Mouse (Mus musculus) neural tube, embryonic 14.5 days (tissue): ENCODE results near the gene Pcdh15. TPM values are rescaled to one million over a fixed set of nuclear protein-coding genes. Genes with fewer than 3 reads are reported as not detected.

Experiments used
- ATAC-seq: fragments of 200-750 bp; cut with Nextera tagmentation; 2 replicates; pipeline ENCODE4 v1.8.0; 2017; ENCODE audit warnings: low read depth, mild to moderate bottlenecking, moderate TSS enrichment, moderate library complexity
- H3K27ac ChIP-seq: fragments of 300-500 bp; sonication (generic); 2 replicates; pipeline ENCODE4 v1.5.1; 2014; ENCODE audit warnings: low read depth, mild to moderate bottlenecking, control low read depth, low read length, moderate library complexity, mixed read lengths
- H3K27me3 ChIP-seq: fragments of 300-500 bp; sonication (generic); 2 replicates; pipeline ENCODE4 v1.6.1; 2014; ENCODE audit warnings: low read length; ENCODE audit not compliant: control insufficient read depth, insufficient read depth
- H3K36me3 ChIP-seq: fragments of 300-500 bp; sonication (generic); 2 replicates; pipeline ENCODE4 v1.6.1; 2014; ENCODE audit warnings: low read length, mixed read lengths; ENCODE audit not compliant: control insufficient read depth, insufficient read depth
- H3K4me1 ChIP-seq: fragments of 300-500 bp; sonication (generic); 2 replicates; pipeline ENCODE4 v1.6.1; 2014; ENCODE audit warnings: low read length; ENCODE audit not compliant: control insufficient read depth, insufficient read depth
- H3K4me2 ChIP-seq: fragments of 300-500 bp; sonication (generic); 2 replicates; pipeline ENCODE4 v1.6.1; 2014; ENCODE audit warnings: mild to moderate bottlenecking, low read depth, low read length, control low read depth
- H3K4me3 ChIP-seq: fragments of 300-500 bp; sonication (generic); 2 replicates; pipeline ENCODE4 v1.5.1; 2014; ENCODE audit warnings: low read depth, low read length, control low read depth, mixed read lengths
- H3K9ac ChIP-seq: fragments of 300-500 bp; sonication (generic); replicated peaks from 2 replicates; pipeline ENCODE4 v1.6.1; 2014; ENCODE audit warnings: low read depth, mild to moderate bottlenecking, control low read depth, low read length, mixed read lengths
- H3K9me3 ChIP-seq: fragments of 300-500 bp; sonication (generic); 2 replicates; pipeline ENCODE4 v1.6.1; 2016; ENCODE audit warnings: low read length; ENCODE audit not compliant: control insufficient read depth
- WGBS: fragments of 180-500 bp; shearing (Covaris S2); extraction: QIAGEN DNeasy Blood & Tissue Kit; methylation state at CpG from one replicate; pipeline ENCODE4 v1.1.7; 2014; 5-methylcytosine and 5-hydroxymethylcytosine counted together
- polyA plus RNA-seq: library from polyadenylated mRNA; unstranded; fragments of >200 nt; fragmentation: Nextera tagmentation; extraction: Ambion mirVana; gene quantifications from 2 replicates; pipeline ENCODE4 v1.2.1, GENCODE M21; 2014

Gene Pcdh15
- polyA plus RNA-seq, 1 experiment from 2014 or later: 23.0 TPM

- H3K4me1 ChIP-seq: no peaks in the 10 kb centered on the region
- no peaks in the 10 kb centered on the region for H3K27me3 ChIP-seq
- H3K36me3 ChIP-seq: no peaks in the 10 kb centered on the region
- H3K27ac ChIP-seq: no peak overlapping the region
- H3K4me3 ChIP-seq: no peak overlapping the region
- H3K4me2 ChIP-seq: no peak overlapping the region
- WGBS: 56% methylated on average over 3 of the region's 3 CpGs
- H3K9me3 ChIP-seq: no peaks in the 10 kb centered on the region
- peak; percentile 69 for ATAC-seq
- no peak overlapping the region for H3K9ac ChIP-seq
Measured at GRCm38 (mm10) chr10:74181921-74182320, 1082.8 kb downstream of the Pcdh15 start.

GRCm38 (mm10) chr10:74203650-74204049 is 1104.5 kb downstream of the Pcdh15 start:
- Histone ChIP-seq H3K27me3 (no peaks in the 10 kb centered on the region), H3K9ac (no peak overlapping the region), H3K4me2 (no peak overlapping the region), H3K4me3 (no peak overlapping the region), H3K4me1 (no peaks in the 10 kb centered on the region), H3K27ac (no peak overlapping the region), H3K9me3 (no peaks in the 10 kb centered on the region), H3K36me3 (no peaks in the 10 kb centered on the region)
- 0 out of 2 replicates have a peak, but pooled peaks have one; percentile 31 for ATAC-seq

DNA sequence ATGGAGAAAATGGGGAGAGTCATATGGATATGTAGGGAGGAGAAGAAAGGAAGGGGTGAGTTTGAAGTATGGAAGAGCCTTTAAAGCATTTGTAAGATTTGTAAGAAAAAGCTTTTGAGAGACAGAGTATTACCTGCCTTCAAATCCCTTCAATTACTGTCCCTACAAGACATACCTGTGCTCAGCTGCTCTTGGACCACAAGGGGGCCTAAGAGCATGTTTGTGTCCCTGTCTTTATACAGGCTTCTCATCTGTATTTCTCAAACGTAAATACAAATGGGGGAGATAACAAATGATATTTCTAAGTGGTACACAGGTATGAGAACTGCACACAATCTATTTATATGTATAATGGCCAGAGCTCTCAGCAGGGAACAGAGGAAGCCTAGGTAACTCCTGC is 1118.1 kb downstream of the Pcdh15 start:
- H3K9me3 ChIP-seq: no peaks in the 10 kb centered on the region
- H3K4me3 ChIP-seq: no peak overlapping the region
- no peak for ATAC-seq
- no peak overlapping the region for H3K9ac ChIP-seq
- WGBS: 57% methylated on average over 1 of the region's 1 CpGs
- H3K4me1 ChIP-seq: no peaks in the 10 kb centered on the region
- H3K4me2 ChIP-seq: no peak overlapping the region
- H3K36me3 ChIP-seq: no peaks in the 10 kb centered on the region
- H3K27me3 ChIP-seq: no peaks in the 10 kb centered on the region
- no peak overlapping the region for H3K27ac ChIP-seq

GRCm38 (mm10) chr10:74220439-74220838 is 1121.3 kb downstream of the Pcdh15 start:
- no peaks in the 10 kb centered on the region for H3K36me3 ChIP-seq
- no peak for ATAC-seq
- H3K27me3 ChIP-seq: no peaks in the 10 kb centered on the region
- H3K9me3 ChIP-seq: no peaks in the 10 kb centered on the region
- H3K4me1 ChIP-seq: no peaks in the 10 kb centered on the region
- H3K4me3 ChIP-seq: no peak overlapping the region
- no peak overlapping the region for H3K27ac ChIP-seq
- H3K4me2 ChIP-seq: no peak overlapping the region
- 81% methylated on average over 2 of the region's 2 CpGs for WGBS
- H3K9ac ChIP-seq: no peak overlapping the region

- 63% methylated on average over 15 of the region's 15 CpGs for WGBS
- ATAC-seq: peak; percentile 68
- no peak overlapping the region for H3K4me2 ChIP-seq
Measured at GRCm38 (mm10) chr10:74257716-74258446, 1158.7 kb downstream of the Pcdh15 start.

GRCm38 (mm10) chr10:74258639-74259038 is 1159.5 kb downstream of the Pcdh15 start:
- ATAC-seq: no peak; the same call in 1 of the 2 replicates
- Histone ChIP-seq H3K4me1 (no peaks in the 10 kb centered on the region), H3K4me2 (no peak overlapping the region), H3K9ac (no peak overlapping the region), H3K4me3 (no peak overlapping the region), H3K27ac (no peak overlapping the region), H3K9me3 (no peaks in the 10 kb centered on the region), H3K36me3 (no peaks in the 10 kb centered on the region), H3K27me3 (no peaks in the 10 kb centered on the region)

More at GRCm38 (mm10) chr10:74257716-74258446, 1158.7 kb downstream of the Pcdh15 start:
- Histone ChIP-seq H3K36me3 (no peaks in the 10 kb centered on the region), H3K9me3 (no peaks in the 10 kb centered on the region), H3K4me1 (no peaks in the 10 kb centered on the region), H3K9ac (no peak overlapping the region), H3K27me3 (no peaks in the 10 kb centered on the region), H3K27ac (no peak overlapping the region), H3K4me3 (no peak overlapping the region)

GRCm38 (mm10) chr10:74269637-74270269 is 1170.6 kb downstream of the Pcdh15 start:
- no peak for ATAC-seq
- no peak overlapping the region for H3K4me2 ChIP-seq

DNA sequence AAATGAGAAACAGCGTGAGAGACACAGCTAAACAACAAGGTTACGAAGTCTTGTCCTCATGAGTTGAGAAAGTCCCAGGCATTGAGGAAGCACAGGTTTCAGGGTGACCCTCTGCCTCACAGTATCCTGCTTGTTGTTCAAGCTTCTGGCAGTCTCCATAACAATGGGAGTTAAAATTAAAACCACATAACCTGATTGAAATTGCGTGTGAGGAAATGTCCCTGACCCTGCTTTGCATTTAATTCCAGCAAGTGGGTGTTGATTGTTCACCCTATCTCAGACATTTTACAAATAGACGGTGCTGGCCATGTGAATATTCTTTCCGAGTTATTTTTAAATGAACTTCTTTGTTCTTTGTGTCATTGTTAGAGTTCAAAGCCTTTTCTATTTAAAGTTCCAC is 1171.8 kb downstream of the Pcdh15 start:
- no peaks in the 10 kb centered on the region for H3K9me3 ChIP-seq
- H3K27ac ChIP-seq: no peak overlapping the region
- no peak overlapping the region for H3K4me2 ChIP-seq
- no peaks in the 10 kb centered on the region for H3K27me3 ChIP-seq
- no peak overlapping the region for H3K9ac ChIP-seq
- 91% methylated on average over 5 of the region's 5 CpGs for WGBS
- H3K36me3 ChIP-seq: no peaks in the 10 kb centered on the region
- no peak for ATAC-seq
- no peaks in the 10 kb centered on the region for H3K4me1 ChIP-seq
- H3K4me3 ChIP-seq: no peak overlapping the region

More at GRCm38 (mm10) chr10:74269637-74270269, 1170.6 kb downstream of the Pcdh15 start:
- H3K27ac ChIP-seq: no peak overlapping the region
- H3K4me3 ChIP-seq: no peak overlapping the region
- no peaks in the 10 kb centered on the region for H3K36me3 ChIP-seq
- no peaks in the 10 kb centered on the region for H3K9me3 ChIP-seq
- no peaks in the 10 kb centered on the region for H3K27me3 ChIP-seq
- H3K9ac ChIP-seq: no peak overlapping the region
- WGBS: 46% methylated on average over 6 of the region's 6 CpGs
- no peaks in the 10 kb centered on the region for H3K4me1 ChIP-seq

- H3K9ac ChIP-seq: no peak overlapping the region
- no peak overlapping the region for H3K27ac ChIP-seq
- H3K4me1 ChIP-seq: no peaks in the 10 kb centered on the region
- no peak overlapping the region for H3K4me2 ChIP-seq
- H3K4me3 ChIP-seq: no peak overlapping the region
- 0 out of 2 replicates have a peak, but pooled peaks have one; percentile 46 for ATAC-seq
- WGBS: 91% methylated on average over 2 of the region's 2 CpGs
- no peaks in the 10 kb centered on the region for H3K9me3 ChIP-seq
- no peaks in the 10 kb centered on the region for H3K27me3 ChIP-seq
- H3K36me3 ChIP-seq: no peaks in the 10 kb centered on the region
Measured at GRCm38 (mm10) chr10:74304120-74304519, 1205.0 kb downstream of the Pcdh15 start.
